Mouse (Mus musculus) adrenal gland, postnatal 10 days (tissue): ENCODE results near the gene Mis18a. TPM values are rescaled to one million over a fixed set of nuclear protein-coding genes. Genes with fewer than 3 reads are reported as not detected.

Experiments
- DNase-seq: peaks from one replicate; pipeline ENCODE4 v3.0.0; 2021; ENCODE audit warnings: mixed read lengths
- long read RNA-seq, 2 experiments: library from polyadenylated mRNA; stranded (forward); transcript quantifications; one replicate each; pipeline ENCODE4 v2.0.0; 2021
- total RNA-seq, 2 experiments: library from RNA; stranded (reverse); gene quantifications; 2 replicates each; pipeline ENCODE4 v1.2.3; 2021

Mis18a gene
- 10 to 100 TPM in 1 of 2 experiments, 1 to 10 TPM in 1; 8.8 to 10.6 TPM for total RNA-seq
- long read RNA-seq, experiment 1, transcript Mis18a-201 (5 exons, 1,333 nt): major isoform, 16 of 16 reads
- long read RNA-seq, experiment 1, partial matches to known transcripts: 0 of 16 reads
- long read RNA-seq, experiment 1, other reads (novel, unspliced or antisense): 0 of 16 reads
- long read RNA-seq, experiment 2, transcript Mis18a-201 (5 exons, 1,333 nt): major isoform, 6 of 7 reads
- long read RNA-seq, experiment 2, partial matches to known transcripts: 1 of 7 reads
- long read RNA-seq, experiment 2, other reads (novel, unspliced or antisense): 0 of 7 reads

- DNase-seq: peak; percentile 97
Measured at GRCm38 (mm10) chr16:90727233-90728115, at the start of gene Mis18a. Gene Mis18a, minus strand, starts transcription at chr16:90727404.

- DNase-seq: peak; percentile 10
Measured at GRCm38 (mm10) chr16:90775946-90776520, 48.8 kb upstream of the Mis18a start.

DNA sequence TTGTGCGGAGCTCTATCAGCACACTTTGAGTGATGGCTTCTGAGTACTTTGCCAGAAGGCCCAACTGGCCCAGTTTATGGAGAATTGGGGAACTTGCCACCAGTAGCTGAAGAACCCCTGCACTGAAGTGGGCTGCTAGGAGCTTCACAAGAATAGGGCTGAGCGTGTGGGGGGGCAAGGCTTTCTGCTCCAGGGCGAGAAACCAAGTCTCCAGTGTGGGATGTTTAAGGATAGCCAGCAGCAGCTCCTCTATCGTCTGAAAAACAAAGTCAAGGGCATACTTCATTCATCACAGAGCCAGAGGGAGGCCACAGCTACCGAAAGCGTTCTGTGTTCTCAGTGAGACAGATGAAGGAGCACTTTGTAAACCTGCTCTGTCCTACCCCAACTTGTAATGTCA is 47.4 kb upstream of the Mis18a start:
- DNase-seq: peak; percentile 32

- no peak for DNase-seq
Measured at GRCm38 (mm10) chr16:90774216-90774615, 47.0 kb upstream of the Mis18a start.

DNA sequence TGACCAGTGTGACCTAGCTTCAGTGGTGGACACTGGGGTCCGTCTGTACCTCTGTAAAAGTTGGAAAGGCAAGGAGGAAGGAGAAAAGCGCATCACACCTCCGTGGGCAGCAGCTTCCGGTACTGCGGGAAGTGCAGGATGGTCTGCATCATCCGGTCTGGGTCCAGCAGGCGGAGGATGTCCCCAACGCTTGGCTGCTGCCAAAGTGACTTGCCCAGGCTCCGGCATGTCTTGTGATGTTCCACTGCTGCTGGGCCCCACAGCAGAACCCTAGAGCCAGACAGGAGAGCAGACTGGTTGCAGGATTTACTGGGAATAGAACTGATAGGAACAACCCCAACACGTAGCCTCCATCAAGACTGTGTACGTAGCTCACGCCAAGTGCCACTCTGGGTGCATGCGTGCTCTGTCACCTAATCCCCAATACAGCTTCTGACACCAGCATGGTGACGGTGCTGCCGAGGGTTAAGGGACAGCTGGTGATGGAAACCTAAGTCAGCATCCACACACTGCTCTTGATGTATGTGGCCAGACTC is 39.8 kb upstream of the Mis18a start:
- no peak for DNase-seq

DNA sequence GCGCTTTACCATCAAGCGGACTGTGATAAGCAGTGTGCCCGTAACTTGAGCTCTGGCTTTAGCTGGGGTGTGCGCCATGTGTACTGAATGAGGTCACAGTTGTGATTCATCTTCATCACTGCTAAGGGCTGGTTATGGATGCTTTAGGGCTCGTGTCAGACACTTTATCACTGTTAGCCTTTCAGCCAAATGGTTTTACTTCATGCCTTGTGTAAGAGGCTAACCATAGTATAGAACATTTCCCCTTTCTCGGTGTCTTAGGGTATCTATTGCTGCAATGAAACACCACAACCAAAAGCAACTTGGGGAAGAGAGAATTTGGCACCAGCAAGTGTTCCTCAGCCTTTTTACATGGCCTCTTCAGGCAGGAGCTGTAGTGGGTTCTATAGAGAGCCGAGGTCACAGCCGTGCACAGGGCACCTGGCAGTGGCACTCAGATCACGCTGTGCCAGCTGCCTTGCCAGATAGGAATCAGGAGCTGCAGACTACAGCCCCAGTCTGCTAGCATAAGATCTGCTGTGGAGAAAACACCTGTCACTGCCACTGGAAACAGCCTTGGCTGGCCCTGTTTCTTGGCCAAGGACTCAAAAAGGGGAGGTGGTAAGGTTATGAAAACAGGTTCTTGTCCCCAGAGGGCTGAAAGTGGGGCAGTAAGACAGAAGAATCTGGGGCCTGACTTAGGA is 38.1 kb upstream of the Mis18a start:
- DNase-seq: peak; percentile 66

- no peak for DNase-seq
Measured at GRCm38 (mm10) chr16:90760515-90760914, 33.3 kb upstream of the Mis18a start.

GRCm38 (mm10) chr16:90759335-90759734 is 32.1 kb upstream of the Mis18a start:
- no peak for DNase-seq

- peak; percentile 71 for DNase-seq
Measured at GRCm38 (mm10) chr16:90753386-90753941, 26.3 kb upstream of the Mis18a start.

GRCm38 (mm10) chr16:90748169-90748568 is 21.0 kb upstream of the Mis18a start:
- DNase-seq: no peak

DNA sequence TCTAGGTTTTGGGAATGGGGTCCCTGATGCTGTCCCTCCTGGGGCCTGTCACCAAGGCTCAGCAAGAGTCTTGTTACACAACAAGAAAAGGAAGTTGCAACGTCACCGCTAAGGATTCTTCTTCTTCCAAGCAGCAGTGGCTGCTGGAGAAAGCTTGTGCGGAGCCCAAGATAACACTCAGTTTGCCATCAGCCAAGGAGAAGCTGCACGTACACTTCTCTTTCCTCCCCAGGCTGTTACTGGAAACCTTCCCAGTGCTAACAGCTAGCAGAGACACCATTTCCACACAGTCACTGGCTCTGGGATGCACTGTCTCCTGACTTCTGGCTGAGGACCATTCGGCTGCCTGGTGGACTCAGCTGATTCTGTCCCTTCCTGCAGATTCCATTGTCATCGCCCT is 19.9 kb upstream of the Mis18a start:
- DNase-seq: no peak

- DNase-seq: peak; percentile 93
Measured at GRCm38 (mm10) chr16:90738092-90738956, 11.1 kb upstream of the Mis18a start, which contains the start of gene Mrap. Gene Mrap, plus strand, starts transcription at chr16:90738207.

- DNase-seq: peak; percentile 84
Measured at GRCm38 (mm10) chr16:90736672-90737270, 9.6 kb upstream of the Mis18a start.

DNA sequence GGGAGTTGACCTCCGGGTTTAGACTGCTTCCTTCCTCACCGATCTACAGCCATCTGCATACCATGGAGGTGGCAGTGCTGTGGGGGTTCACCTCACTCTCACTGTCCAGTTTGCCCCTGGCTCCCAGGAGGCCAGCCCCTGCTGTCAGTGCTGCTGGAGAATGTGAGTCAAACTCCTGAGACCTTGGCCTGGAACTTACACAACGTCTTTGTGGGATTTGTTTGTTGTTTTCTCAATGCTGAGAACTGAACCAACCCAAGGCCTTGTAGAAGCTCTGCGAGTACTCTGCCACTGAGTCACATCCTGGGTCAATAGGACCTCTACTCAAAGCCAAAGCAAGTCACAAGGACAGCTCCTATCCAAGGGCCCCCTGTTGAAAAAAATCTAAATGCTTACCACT is 8.4 kb upstream of the Mis18a start:
- DNase-seq: peak; percentile 81

GRCm38 (mm10) chr16:90726600-90727227 is 490 bp downstream of the Mis18a start:
- no peak for DNase-seq

GRCm38 (mm10) chr16:90724051-90724450 is 3.2 kb downstream of the Mis18a start:
- DNase-seq: no peak

- DNase-seq: no peak
Measured at GRCm38 (mm10) chr16:90710313-90710712, 16.9 kb downstream of the Mis18a start.

GRCm38 (mm10) chr16:90709711-90710289 is 17.4 kb downstream of the Mis18a start:
- DNase-seq: peak; percentile 81

- DNase-seq: no peak
Measured at GRCm38 (mm10) chr16:90706279-90706678, 20.9 kb downstream of the Mis18a start.
